Mouse (Mus musculus): ENCODE results near the gene Olfr1048.
"Not testable (repeated sequence)": the region's sequence is repeated elsewhere in the genome, so short reads cannot be mapped to it uniquely, and the experiment has no call there.

The Olfr1048 gene

DNA sequence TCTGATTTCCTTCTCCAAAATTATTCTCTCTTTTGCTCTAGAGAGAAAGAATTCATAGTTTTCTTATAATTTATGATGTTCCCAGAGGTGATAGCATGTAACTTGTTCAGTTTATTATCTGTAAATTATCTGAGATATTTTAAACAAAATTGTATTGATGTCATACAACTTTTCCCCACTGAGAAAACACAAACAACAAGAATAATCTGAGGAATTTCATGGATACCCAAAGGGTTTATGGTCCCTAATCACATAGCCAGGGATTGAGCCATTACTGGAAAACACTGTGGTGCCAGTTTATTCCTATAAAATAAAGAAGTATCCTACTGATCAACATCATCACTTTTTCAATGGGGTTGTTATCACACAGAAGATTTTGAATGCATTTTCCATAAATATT lies at the start of gene Olfr1048:
TSS of gene Olfr1048 (minus strand) at position 101 of the 400 bp plus-strand sequence.
- no peak for DNase-seq (ENCODE audit: low spot score)

DNA sequence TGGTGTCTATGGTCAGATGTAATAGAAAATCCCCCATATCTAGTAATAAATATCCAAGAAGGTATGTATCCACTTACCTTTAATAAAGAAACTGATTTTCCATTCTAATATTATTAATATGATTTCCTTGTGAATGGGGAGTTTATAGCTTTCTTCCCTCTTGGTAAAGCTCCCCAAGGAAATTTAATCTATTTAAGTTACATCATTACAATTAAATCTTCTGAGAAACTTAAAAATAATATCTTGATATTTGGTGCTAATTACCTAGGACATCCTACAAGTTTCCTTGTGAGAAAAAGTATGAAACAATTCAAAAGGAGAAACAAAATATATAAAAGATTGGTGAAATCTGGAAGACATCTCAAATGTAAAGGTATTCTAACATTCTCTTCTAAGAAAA lies 38.9 kb upstream of the Olfr1048 start, which contains the start of gene Olfr1051:
TSS of gene Olfr1051 (minus strand) at position 101 of the 400 bp plus-strand sequence.
- not testable (repeated sequence) for DNase-seq (ENCODE audit: low spot score)

DNA sequence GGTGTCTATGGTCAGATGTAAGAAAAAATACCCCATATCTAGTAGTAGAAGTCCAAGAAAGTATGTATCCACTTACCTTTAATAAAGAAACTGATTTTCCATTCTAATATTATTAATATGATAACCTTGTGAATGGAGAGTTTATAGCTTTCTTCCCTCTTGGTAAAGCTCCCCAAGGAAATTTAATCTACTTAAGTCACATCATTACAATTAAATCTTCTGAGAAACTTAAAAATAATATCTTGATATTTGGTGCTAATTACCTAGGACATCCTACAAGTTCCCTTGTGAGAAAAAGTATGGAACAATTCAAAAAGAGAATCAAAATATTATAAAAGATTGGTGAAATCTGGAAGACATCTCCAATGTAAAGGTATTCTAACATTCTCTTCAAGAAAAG lies 18.1 kb upstream of the Olfr1048 start, which contains the start of gene Olfr1049:
TSS of gene Olfr1049 (minus strand) at position 101 of the 400 bp plus-strand sequence.
- not testable (repeated sequence) for DNase-seq (ENCODE audit: low spot score)

GRCm38 (mm10) chr2:86231301-86231700 lies 8.8 kb downstream of the Olfr1048 start, which contains the start of gene Olfr1047:
Gene Olfr1047, minus strand, starts transcription at chr2:86231401.
- no peak for DNase-seq (ENCODE audit: low spot score)

- no peak for DNase-seq (ENCODE audit: low spot score)
Measured at GRCm38 (mm10) chr2:86219214-86219613, 20.9 kb downstream of the Olfr1048 start, which contains the start of gene Olfr1046. Gene Olfr1046, minus strand, starts transcription at chr2:86219314.

GRCm38 (mm10) chr2:86202909-86203308 lies 37.2 kb downstream of the Olfr1048 start, which contains the start of gene Olfr1045:
Gene Olfr1045, minus strand, starts transcription at chr2:86203009.
- DNase-seq (ENCODE audit: low spot score), result no peak

- no peak for DNase-seq (ENCODE audit: low spot score)
Measured at GRCm38 (mm10) chr2:86195863-86196262, 44.2 kb downstream of the Olfr1048 start.

DNA sequence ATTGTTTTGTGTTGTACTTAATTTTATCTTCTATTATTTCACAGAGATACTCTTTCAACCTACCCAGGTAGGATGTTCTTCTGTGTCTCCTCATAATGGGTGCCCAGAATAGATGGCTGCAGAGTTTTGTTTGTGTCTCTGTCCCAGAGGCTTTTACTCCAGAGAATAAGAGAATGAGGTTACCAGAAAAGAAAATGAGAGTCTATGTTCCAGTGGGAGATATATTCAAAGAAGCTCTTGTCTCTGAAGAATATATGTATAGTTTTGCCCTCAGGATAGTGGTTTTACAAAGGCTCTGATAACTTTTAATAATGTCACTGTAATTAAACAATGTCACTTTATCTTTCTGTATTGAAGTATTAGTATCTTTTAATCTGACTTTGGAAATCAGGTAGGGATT lies 54.5 kb downstream of the Olfr1048 start, which contains the start of gene Olfr52:
TSS of gene Olfr52 (minus strand) at position 101 of the 400 bp plus-strand sequence.
- DNase-seq (ENCODE audit: low spot score), result no peak

Data from urinary bladder, postnatal 10 days (tissue).